Mouse (Mus musculus) spleen, postnatal 36 days (tissue): ENCODE data around the gene Traip.
A peak's percentile ranks its signal among the peaks of the same experiment; 100 is the strongest.

Source experiments
- DNase-seq, 2 experiments: peaks; one replicate each; pipeline ENCODE4 v3.0.0; 2022; ENCODE audit warnings: low spot score in 2 of 2, mixed read lengths in 1 of 2

Traip gene

GRCm38 (mm10) chr9:107934146-107934545, 15.8 kb upstream of the Traip start:
- DNase-seq: no peak

- no peak for DNase-seq
Observed at GRCm38 (mm10) chr9:107935374-107935773, 14.6 kb upstream of the Traip start, which contains the start of gene Camkv. Gene Camkv (plus strand): TSS chr9:107935674.

- peak in 1 of 2 experiments; percentile 24 for DNase-seq
Observed at GRCm38 (mm10) chr9:107935790-107936214, 14.1 kb upstream of the Traip start.

- DNase-seq: no peak
Observed at GRCm38 (mm10) chr9:107936215-107936822, 13.6 kb upstream of the Traip start.

GRCm38 (mm10) chr9:107936831-107937230, 13.1 kb upstream of the Traip start:
- no peak for DNase-seq

GRCm38 (mm10) chr9:107947241-107948194, 2.4 kb upstream of the Traip start:
- no peak for DNase-seq

GRCm38 (mm10) chr9:107949184-107949921, 583 bp upstream of the Traip start:
- DNase-seq: no peak

GRCm38 (mm10) chr9:107950460-107951355, 772 bp downstream of the Traip start:
- peak; percentile 85 to 90 for DNase-seq

- DNase-seq: no peak
Observed at GRCm38 (mm10) chr9:107955613-107956289, 5.8 kb downstream of the Traip start.

- DNase-seq: no peak
Observed at GRCm38 (mm10) chr9:107957141-107957540, 7.2 kb downstream of the Traip start.

- DNase-seq: no peak
Observed at GRCm38 (mm10) chr9:107959896-107960295, 10.0 kb downstream of the Traip start.

- no peak for DNase-seq
Observed at GRCm38 (mm10) chr9:107960928-107961327, 11.0 kb downstream of the Traip start.

- DNase-seq: no peak
Observed at GRCm38 (mm10) chr9:107961351-107961762, 11.4 kb downstream of the Traip start.

- no peak for DNase-seq
Observed at GRCm38 (mm10) chr9:107961881-107962280, 11.9 kb downstream of the Traip start.

- no peak for DNase-seq
Observed at GRCm38 (mm10) chr9:107962916-107963315, 13.0 kb downstream of the Traip start.

GRCm38 (mm10) chr9:107963700-107964099, 13.8 kb downstream of the Traip start:
- peak; percentile 64 for DNase-seq

- DNase-seq: no peak
Observed at GRCm38 (mm10) chr9:107964681-107965080, 14.7 kb downstream of the Traip start.

GRCm38 (mm10) chr9:107966676-107967075, 16.7 kb downstream of the Traip start:
- DNase-seq: no peak

GRCm38 (mm10) chr9:107967437-107967836, 17.5 kb downstream of the Traip start:
- DNase-seq: no peak

GRCm38 (mm10) chr9:107968531-107968930, 18.6 kb downstream of the Traip start:
- DNase-seq: no peak
